Comparison of ENCODE assay signal across 8 mouse cellular contexts in the genomic region with DNA sequence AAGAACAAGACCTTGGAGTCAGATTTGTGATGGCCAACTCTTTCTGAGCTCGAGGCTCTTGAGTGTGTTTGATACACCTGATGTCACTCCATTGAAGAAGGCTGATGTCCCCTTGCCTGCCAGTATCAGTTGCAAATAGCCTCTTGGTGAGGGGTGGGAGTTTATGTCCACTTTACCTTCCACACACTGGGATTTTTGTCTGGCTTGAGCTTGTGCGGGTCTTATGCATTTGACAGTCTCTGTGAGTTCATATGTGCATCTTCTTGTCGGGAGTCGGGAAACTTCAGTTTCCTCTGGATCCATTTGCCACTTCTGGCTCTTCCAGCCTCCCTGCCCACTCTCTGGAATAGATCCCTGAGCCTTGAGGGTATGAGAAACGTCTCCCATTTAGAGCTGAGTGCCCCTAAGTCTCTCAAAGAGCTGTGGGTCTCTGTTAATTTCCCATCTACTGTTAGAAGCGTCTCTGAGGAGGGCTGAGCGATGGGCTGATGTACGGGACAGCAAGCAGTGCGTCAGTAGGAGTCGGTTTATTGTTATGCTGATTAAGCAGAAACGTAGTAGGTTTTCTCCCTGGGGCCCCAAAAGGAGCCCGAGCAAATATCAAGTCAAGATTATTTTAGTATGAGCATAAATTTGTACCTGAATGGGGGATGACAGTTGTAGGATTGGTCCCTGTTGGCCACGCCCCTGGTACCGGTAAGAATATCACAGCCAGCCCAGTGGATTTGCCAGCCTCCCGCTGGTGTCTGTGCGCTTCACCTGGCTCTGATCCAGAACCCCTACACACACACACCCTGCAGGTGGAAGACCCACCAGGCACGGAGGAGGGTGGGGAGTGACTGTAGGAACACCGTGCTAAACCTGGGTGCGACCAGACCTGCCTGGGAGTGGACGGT. TPM values are rescaled to one million over a fixed set of nuclear protein-coding genes. Genes with fewer than 3 reads are reported as not detected.
DNase-seq lines count a peak whose midpoint lies in the region; ATAC-seq and TF ChIP-seq lines count a peak whose summit lies in the region.

No protein-coding gene starts in this region.

- peak overlapping the region; percentile 43; the same call in 1 of the 2 replicates for H3K27ac ChIP-seq in layer of hippocampus, adult 2 months
- H3K27ac ChIP-seq in embryonic facial prominence, embryonic 11.5 days (replicated peaks; ENCODE audit: low read depth, low read length) = no peak overlapping the region
- H3K27ac ChIP-seq in neural tube, embryonic 12.5 days = no peak overlapping the region

- H3K36me3 ChIP-seq in embryonic facial prominence, embryonic 11.5 days (replicated peaks; ENCODE audit: control insufficient read depth, insufficient read depth, low read depth, low read length) = no peaks in the 10 kb centered on the region
- H3K36me3 ChIP-seq in neural tube, embryonic 12.5 days = no peaks in the 10 kb centered on the region

- H3K9me3 ChIP-seq in embryonic facial prominence, embryonic 11.5 days (replicated peaks; ENCODE audit: control insufficient read depth, low read length) = no peaks in the 10 kb centered on the region
- no peaks in the 10 kb centered on the region for H3K9me3 ChIP-seq in neural tube, embryonic 12.5 days

- TF ChIP-seq CTCF in layer of hippocampus, adult 2 months (conservative IDR thresholded peaks at IDR 0.05) = no peak

- no peak for ATAC-seq in embryonic facial prominence, embryonic 11.5 days (replicated peaks; ENCODE audit: insufficient number of reproducible peaks, low FRiP score, low TSS enrichment, low read depth)
- peak; percentile 66 for ATAC-seq in inflammation-experienced regulatory T-cells, adult 6 months
- no peak; the same call in 1 of the 2 replicates for ATAC-seq in neural tube, embryonic 12.5 days (ENCODE audit: low FRiP score, low read depth)

- H3K27me3 ChIP-seq in embryonic facial prominence, embryonic 11.5 days (ENCODE audit: control insufficient read depth, insufficient read depth, low read length) = peaks cover 42% of the 10 kb centered on the region
- peaks cover 65% of the 10 kb centered on the region for H3K27me3 ChIP-seq in neural tube, embryonic 12.5 days (replicated peaks)

- H3K4me1 ChIP-seq in embryonic facial prominence, embryonic 11.5 days (ENCODE audit: control insufficient read depth, insufficient read depth, low read length) = peaks cover 10% of the 10 kb centered on the region
- H3K4me1 ChIP-seq in neural tube, embryonic 12.5 days = peaks cover 29% of the 10 kb centered on the region

- H3K4me3 ChIP-seq in layer of hippocampus, adult 2 months = peak overlapping the region; percentile 50
- peak overlapping the region; percentile 36 for H3K4me3 ChIP-seq in embryonic facial prominence, embryonic 11.5 days (ENCODE audit: low read depth, low read length)
- peak overlapping the region; percentile 31 for H3K4me3 ChIP-seq in neural tube, embryonic 12.5 days

- H3K9ac ChIP-seq in embryonic facial prominence, embryonic 11.5 days (replicated peaks; ENCODE audit: low read length) = no peak overlapping the region; the same call in 1 of the 2 replicates
- H3K9ac ChIP-seq in neural tube, embryonic 12.5 days = peak overlapping the region; percentile 33; the same call in 1 of the 2 replicates

- WGBS in embryonic facial prominence, embryonic 11.5 days = 4% methylated on average over 20 of the region's 20 CpGs
- 4% methylated on average over 20 of the region's 20 CpGs for WGBS in neural tube, embryonic 12.5 days

- H3K4me2 ChIP-seq in embryonic facial prominence, embryonic 11.5 days (ENCODE audit: low read depth, low read length) = peak overlapping the region; percentile 58
- H3K4me2 ChIP-seq in neural tube, embryonic 12.5 days (replicated peaks) = peak overlapping the region; percentile 65

- no peak for DNase-seq in layer of hippocampus, adult 2 months (ENCODE audit: low spot score in 2 of 2)
- no peak for DNase-seq in layer of hippocampus, postnatal 25 days (ENCODE audit: extremely low spot score in 1 of 2, low spot score in 1 of 2)
- DNase-seq in embryonic facial prominence, embryonic 11.5 days (ENCODE audit: low spot score) = no peak
- DNase-seq in adrenal gland, postnatal 36 days = no peak
- no peak for DNase-seq in layer of hippocampus, postnatal 10 days (ENCODE audit: low spot score in 2 of 2)
- no peak for DNase-seq in testis, postnatal 14 days (ENCODE audit: low spot score)

RNA-seq across cellular contexts. Expression of gene Arhgef19, which starts 0.6 kb away (rescaled TPM):
- 10 to 100 TPM; 15.5 to 16.2 TPM for total RNA-seq in layer of hippocampus, adult 2 months (2021)
- total RNA-seq in layer of hippocampus, postnatal 25 days (2021) = 10 to 100 TPM; 15.1 to 21.6 TPM
- polyA plus RNA-seq in embryonic facial prominence, embryonic 11.5 days (2014; fragmentation: Nextera tagmentation; extraction: Ambion mirVana) = 5.8 and 6.1 TPM in 2 replicates
- not detected for polyA plus RNA-seq in inflammation-experienced regulatory T-cells, adult 6 months (2017; shearing (Covaris generic))
- polyA plus RNA-seq in neural tube, embryonic 12.5 days (2016; fragmentation: Nextera tagmentation; extraction: Ambion mirVana) = 1.6 and 3.1 TPM in 2 replicates
- 10 to 100 TPM; 31.2 to 75.4 TPM for total RNA-seq in adrenal gland, postnatal 36 days (2021)
- 1 to 10 TPM; 5.8 to 6.7 TPM for total RNA-seq in layer of hippocampus, postnatal 10 days (2021)

RNA-seq across cellular contexts. Expression of gene Rsg1, which starts 25.0 kb away (rescaled TPM):
- 1 to 10 TPM; 2.5 to 5.4 TPM for total RNA-seq in layer of hippocampus, adult 2 months (2021)
- 1 to 10 TPM; 2.7 to 4.0 TPM for total RNA-seq in layer of hippocampus, postnatal 25 days (2021)
- 6.2 and 6.8 TPM in 2 replicates for polyA plus RNA-seq in embryonic facial prominence, embryonic 11.5 days (2014; fragmentation: Nextera tagmentation; extraction: Ambion mirVana)
- polyA plus RNA-seq in inflammation-experienced regulatory T-cells, adult 6 months (2017; shearing (Covaris generic)) = 1 to 10 TPM; 1.7 to 6.1 (median 3.3) TPM
- 5.5 TPM in 2 replicates for polyA plus RNA-seq in neural tube, embryonic 12.5 days (2016; fragmentation: Nextera tagmentation; extraction: Ambion mirVana)
- total RNA-seq in adrenal gland, postnatal 36 days (2021) = 1 to 10 TPM in 1 of 2 experiments, under 1 TPM in 1; 0.96 to 1.2 TPM
- total RNA-seq in layer of hippocampus, postnatal 10 days (2021) = 1 to 10 TPM; 2.0 to 3.9 TPM
